Mouse (Mus musculus) liver, adult 2 months (tissue): ENCODE results near the gene Npas1. TPM values are rescaled to one million over a fixed set of nuclear protein-coding genes. Genes with fewer than 3 reads are reported as not detected.
A peak's percentile ranks its signal among the peaks of the same experiment; 100 is the strongest.

ENCODE experiments used
- DNase-seq: peaks from one replicate; pipeline ENCODE4 v3.0.0-alpha.2; 2011; ENCODE audit warnings: low read depth, low spot score; ENCODE audit errors: extremely low read depth
- H3K27ac ChIP-seq: fragments of 200-500 bp; replicated peaks from 2 replicates; pipeline ENCODE4 v1.5.1; 2012; ENCODE audit warnings: low read depth, mild to moderate bottlenecking, control low read depth, inconsistent platforms, low read length; ENCODE audit not compliant: insufficient read depth
- H3K27me3 ChIP-seq: fragments of 200-500 bp; 2 replicates; pipeline ENCODE4 v1.6.1; 2012; ENCODE audit warnings: mild to moderate bottlenecking, moderate library complexity, low read length, inconsistent platforms; ENCODE audit not compliant: control insufficient read depth, insufficient read depth
- H3K36me3 ChIP-seq: fragments of 200-500 bp; 2 replicates; pipeline ENCODE4 v1.6.1; 2012; ENCODE audit warnings: low read length, inconsistent platforms; ENCODE audit not compliant: control insufficient read depth, insufficient read depth
- H3K4me1 ChIP-seq: fragments of 200-500 bp; 2 replicates; pipeline ENCODE4 v1.6.1; 2011; ENCODE audit warnings: low read length; ENCODE audit not compliant: control insufficient read depth, insufficient read depth
- H3K4me3 ChIP-seq: fragments of 200-500 bp; 2 replicates; pipeline ENCODE4 v1.5.1; 2011; ENCODE audit warnings: low read depth, mild to moderate bottlenecking, control low read depth, low read length, moderate library complexity; ENCODE audit not compliant: insufficient read depth
- H3K79me2 ChIP-seq: fragments of 200-500 bp; 2 replicates; pipeline ENCODE4 v1.6.1; 2012; ENCODE audit warnings: inconsistent platforms, mild to moderate bottlenecking, low read length, moderate library complexity; ENCODE audit not compliant: control insufficient read depth, insufficient read depth
- H3K9ac ChIP-seq: fragments of 200-500 bp; 2 replicates; pipeline ENCODE4 v1.6.1; 2012; ENCODE audit warnings: low read depth, mild to moderate bottlenecking, control low read depth, inconsistent platforms, low read length
- CTCF ChIP-seq: fragments of 200-500 bp; IDR thresholded peaks from 2 replicates; pipeline ENCODE4 v1.5.1; 2011; ENCODE audit warnings: low read depth, low read length, control low read depth
- POLR2A ChIP-seq: fragments of 200-500 bp; IDR thresholded peaks from 2 replicates; pipeline ENCODE4 v1.6.1; 2011; ENCODE audit warnings: low read length, control low read depth; ENCODE audit not compliant: insufficient read depth; ENCODE audit errors: extremely low read depth
- WGBS: fragments of 180-500 bp; shearing (Covaris S2); methylation state at CpG from one replicate; pipeline ENCODE4 v1.1.7; 2018; 5-methylcytosine and 5-hydroxymethylcytosine counted together
- polyA plus RNA-seq: library from polyadenylated mRNA; depleted of rRNA; stranded (reverse); fragments of >200 nt; gene quantifications from 2 replicates; pipeline ENCODE4 v1.2.3, GENCODE M21; 2012; rRNA removed
- total RNA-seq: library from RNA; depleted of rRNA; stranded (reverse); fragments of >200 nt; gene quantifications from 2 replicates; pipeline ENCODE4 v1.2.3, GENCODE M21; 2014; rRNA removed

Gene Npas1
- not detected in 2 replicates for total RNA-seq
- polyA plus RNA-seq = not detected in 2 replicates

DNA sequence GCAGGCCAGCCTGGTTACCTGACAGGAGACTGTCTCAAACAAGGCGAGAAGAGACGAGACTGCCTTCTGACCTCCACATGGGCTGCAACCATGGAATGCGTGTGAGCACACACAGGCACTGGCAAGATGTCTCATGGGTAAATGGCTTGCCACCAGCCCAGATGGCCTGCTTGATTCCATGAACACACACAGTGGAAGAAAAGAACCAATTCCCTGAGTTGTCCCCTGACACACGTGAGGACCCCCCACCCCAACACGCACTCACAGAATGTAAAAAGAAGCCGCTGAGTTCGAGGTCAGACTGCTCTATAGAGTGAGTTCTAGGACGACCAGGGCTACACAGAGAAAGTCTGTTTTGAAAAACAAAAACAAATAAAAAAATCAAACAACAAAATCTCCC is at the start of gene Npas1:
TSS of gene Npas1 (minus strand) at position 101 of the 400 bp plus-strand sequence.
- WGBS = 92% methylated on average over 8 of the region's 8 CpGs
- Histone ChIP-seq H3K4me3 (no peak within 1 kb of the TSS), H3K36me3 (no peaks in the 10 kb centered on the region), H3K27ac (no peak within 1 kb of the TSS), H3K4me1 (no peaks in the 10 kb centered on the region), H3K9ac (no peak within 1 kb of the TSS), H3K79me2 (no peaks in the 10 kb centered on the region), H3K27me3 (peaks cover 15% of the 10 kb centered on the region)
- no peak for TF ChIP-seq CTCF
- no peak for TF ChIP-seq POLR2A
- no peak for DNase-seq

- Histone ChIP-seq H3K36me3 (peaks cover 1% of the 10 kb centered on the region; the same call in 1 of the 2 replicates), H3K79me2 (peaks cover 13% of the 10 kb centered on the region; the same call in 1 of the 2 replicates), H3K27me3 (no peaks in the 10 kb centered on the region), H3K4me1 (peaks cover 3% of the 10 kb centered on the region; the same call in 1 of the 2 replicates), H3K4me3 (no peak overlapping the region), H3K27ac (no peak overlapping the region), H3K9ac (no peak overlapping the region)
- no peak for TF ChIP-seq CTCF
- no peak for TF ChIP-seq POLR2A
- peak; percentile 89 for DNase-seq
- 30% methylated on average over 2 of the region's 2 CpGs for WGBS
Measured at GRCm38 (mm10) chr7:16525995-16526394, 48.5 kb upstream of the Npas1 start.

DNA sequence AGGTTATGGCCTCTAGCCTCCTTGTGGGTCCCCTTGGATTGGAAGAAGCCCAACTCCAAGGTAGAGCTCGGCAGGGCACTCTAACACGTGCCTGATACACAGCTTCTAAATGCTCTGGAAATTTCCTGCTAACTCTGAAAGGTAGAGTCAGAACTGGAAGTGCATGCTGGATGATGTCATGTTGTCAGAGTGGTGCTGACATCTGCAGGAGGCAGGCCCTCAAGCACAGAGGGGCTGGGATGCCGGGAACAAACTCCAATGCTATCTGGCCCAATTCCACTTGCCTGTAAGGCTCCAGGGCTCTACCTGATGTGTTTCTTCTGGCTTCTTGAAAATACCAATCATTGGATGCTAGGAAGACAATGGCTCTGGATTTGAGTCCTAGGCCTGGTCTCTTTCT is 47.9 kb upstream of the Npas1 start:
- TF ChIP-seq CTCF = no peak
- TF ChIP-seq POLR2A = no peak
- peaks cover 1% of the 10 kb centered on the region; the same call in 1 of the 2 replicates for H3K36me3 ChIP-seq
- H3K27ac ChIP-seq = no peak overlapping the region
- H3K4me1 ChIP-seq = peaks cover 3% of the 10 kb centered on the region; the same call in 1 of the 2 replicates
- no peak overlapping the region for H3K4me3 ChIP-seq
- 57% methylated on average over 3 of the region's 3 CpGs for WGBS
- peak; percentile 27 for DNase-seq
- peaks cover 13% of the 10 kb centered on the region; the same call in 1 of the 2 replicates for H3K79me2 ChIP-seq
- H3K27me3 ChIP-seq = no peaks in the 10 kb centered on the region
- H3K9ac ChIP-seq = no peak overlapping the region

DNA sequence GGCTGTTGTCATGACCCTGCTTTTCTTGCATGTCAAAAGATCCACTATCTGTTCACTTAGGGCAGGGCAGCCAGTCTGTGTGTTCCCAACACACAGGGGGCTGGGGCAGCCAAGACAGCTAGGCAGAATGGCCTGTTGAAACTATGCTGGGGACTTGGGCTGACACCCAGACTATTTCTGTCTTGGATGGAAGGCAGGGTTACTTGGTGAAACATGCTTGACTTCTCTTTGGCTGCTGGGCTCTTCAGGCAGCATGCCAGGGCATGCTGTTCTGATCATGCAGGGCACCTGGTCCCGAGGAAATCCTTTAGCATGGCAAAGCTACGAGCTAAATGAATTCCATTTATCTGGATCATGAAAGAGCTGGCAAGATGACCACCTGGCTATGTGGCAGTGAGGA is 46.8 kb upstream of the Npas1 start:
- TF ChIP-seq CTCF = no peak
- no peak for TF ChIP-seq POLR2A
- no peaks in the 10 kb centered on the region for H3K27me3 ChIP-seq
- DNase-seq = no peak
- no peak overlapping the region for H3K9ac ChIP-seq
- no peak overlapping the region for H3K27ac ChIP-seq
- H3K36me3 ChIP-seq = no peaks in the 10 kb centered on the region
- H3K4me1 ChIP-seq = peaks cover 3% of the 10 kb centered on the region; the same call in 1 of the 2 replicates
- WGBS = 65% methylated on average over 2 of the region's 2 CpGs
- no peak overlapping the region for H3K4me3 ChIP-seq
- peaks cover 13% of the 10 kb centered on the region; the same call in 1 of the 2 replicates for H3K79me2 ChIP-seq

DNA sequence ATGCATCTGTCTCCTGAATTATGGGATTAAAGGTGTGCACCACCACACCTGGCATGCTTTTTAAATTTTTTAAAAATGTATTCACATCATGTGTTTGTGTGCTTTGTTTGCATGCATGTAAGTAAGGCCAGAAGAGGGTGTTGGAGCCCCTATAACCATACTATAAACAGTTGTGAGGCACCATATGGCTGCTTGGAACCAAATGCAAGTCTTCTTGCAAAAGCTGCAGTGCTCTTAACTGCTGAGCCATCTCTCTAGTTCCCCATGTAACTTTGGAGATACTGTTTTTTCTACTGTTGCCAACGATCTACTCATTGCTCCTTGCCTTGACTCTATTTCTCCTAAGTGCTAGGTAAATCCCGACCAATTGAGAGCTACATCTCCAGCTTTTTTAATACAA is 41.8 kb upstream of the Npas1 start:
- Histone ChIP-seq H3K27me3 (no peaks in the 10 kb centered on the region), H3K79me2 (peaks cover 16% of the 10 kb centered on the region), H3K9ac (no peak overlapping the region), H3K4me1 (peaks cover 4% of the 10 kb centered on the region), H3K4me3 (no peak overlapping the region), H3K27ac (no peak overlapping the region), H3K36me3 (peaks cover 5% of the 10 kb centered on the region; the same call in 1 of the 2 replicates)
- TF ChIP-seq CTCF (no peak), POLR2A (no peak)
- 95% methylated on average over 2 of the region's 2 CpGs for WGBS
- DNase-seq = no peak

DNA sequence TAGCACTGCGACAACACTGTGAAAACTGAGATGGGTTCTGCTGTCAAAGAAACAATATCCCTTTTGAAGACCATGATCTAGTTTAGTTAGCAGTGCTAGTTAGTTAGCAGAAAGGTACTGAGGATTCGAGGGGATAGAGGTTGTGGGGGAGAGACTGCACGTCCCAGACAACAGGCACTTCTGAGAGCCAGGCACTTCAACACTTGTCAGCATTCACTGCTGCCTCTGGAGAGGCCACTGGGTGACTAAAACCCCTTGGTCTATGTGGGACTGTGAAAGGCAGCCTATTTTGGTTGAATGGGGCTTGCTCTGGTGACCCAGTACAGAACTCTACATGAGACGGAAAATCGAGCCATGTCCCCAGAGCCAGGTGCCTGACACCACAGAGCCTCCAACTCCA is 39.7 kb upstream of the Npas1 start:
- H3K79me2 ChIP-seq = peaks cover 12% of the 10 kb centered on the region
- 93% methylated on average over 5 of the region's 5 CpGs for WGBS
- TF ChIP-seq CTCF (no peak), POLR2A (no peak)
- DNase-seq = no peak
- peaks cover 5% of the 10 kb centered on the region for H3K36me3 ChIP-seq
- no peak overlapping the region for H3K9ac ChIP-seq
- H3K4me1 ChIP-seq = peaks cover 4% of the 10 kb centered on the region
- no peaks in the 10 kb centered on the region for H3K27me3 ChIP-seq
- H3K4me3 ChIP-seq = no peak overlapping the region
- no peak overlapping the region for H3K27ac ChIP-seq
